Mouse (Mus musculus): ENCODE measurements at regions not wholly inside any gene's neighbourhood (a gene's known extent, or its start where the extent isn't known, plus 50 kb on each side); places are given as distances from the start of the nearest gene placed in this dataset.

- no peak for TF ChIP-seq GATA1 (IDR thresholded peaks at IDR 0.05; ENCODE audit: low read length)
Measured at GRCm38 (mm10) chr5:91729868-91730267, 212.5 kb downstream of the Parm1 start.

GRCm38 (mm10) chr5:91729415-91729814, 212.0 kb downstream of the Parm1 start:
- TF ChIP-seq GATA1 (IDR thresholded peaks at IDR 0.05; ENCODE audit: low read length) = no peak

GRCm38 (mm10) chr5:91727448-91727847, 210.0 kb downstream of the Parm1 start:
- no peak for TF ChIP-seq GATA1 (IDR thresholded peaks at IDR 0.05; ENCODE audit: low read length)

- no peak for TF ChIP-seq GATA1 (IDR thresholded peaks at IDR 0.05; ENCODE audit: low read length)
Measured at GRCm38 (mm10) chr5:91726118-91726500, 208.7 kb downstream of the Parm1 start.

- TF ChIP-seq GATA1 (IDR thresholded peaks at IDR 0.05; ENCODE audit: low read length) = no peak
Measured at GRCm38 (mm10) chr5:91725380-91726117, 208.1 kb downstream of the Parm1 start.

GRCm38 (mm10) chr5:91724881-91725280, 207.5 kb downstream of the Parm1 start:
- TF ChIP-seq GATA1 (IDR thresholded peaks at IDR 0.05; ENCODE audit: low read length) = no peak

- TF ChIP-seq GATA1 (IDR thresholded peaks at IDR 0.05; ENCODE audit: low read length) = no peak
Measured at GRCm38 (mm10) chr5:91723416-91723815, 206.0 kb downstream of the Parm1 start.

- no peak for TF ChIP-seq GATA1 (IDR thresholded peaks at IDR 0.05; ENCODE audit: low read length)
Measured at GRCm38 (mm10) chr5:91722982-91723381, 205.6 kb downstream of the Parm1 start.

- TF ChIP-seq GATA1 (IDR thresholded peaks at IDR 0.05; ENCODE audit: low read length) = peak; percentile 65
Measured at GRCm38 (mm10) chr5:91722403-91722802, 205.0 kb downstream of the Parm1 start.

GRCm38 (mm10) chr5:91721231-91722096, 204.0 kb downstream of the Parm1 start:
- TF ChIP-seq GATA1 (IDR thresholded peaks at IDR 0.05; ENCODE audit: low read length) = peak; percentile 32

GRCm38 (mm10) chr5:91713020-91713419, 195.6 kb downstream of the Parm1 start:
- no peak for TF ChIP-seq GATA1 (IDR thresholded peaks at IDR 0.05; ENCODE audit: low read length)

- no peak for TF ChIP-seq GATA1 (IDR thresholded peaks at IDR 0.05; ENCODE audit: low read length)
Measured at GRCm38 (mm10) chr5:91709494-91710286, 192.3 kb downstream of the Parm1 start.

GRCm38 (mm10) chr5:91708149-91708548, 190.7 kb downstream of the Parm1 start:
- TF ChIP-seq GATA1 (IDR thresholded peaks at IDR 0.05; ENCODE audit: low read length) = no peak

- no peak for TF ChIP-seq GATA1 (IDR thresholded peaks at IDR 0.05; ENCODE audit: low read length)
Measured at GRCm38 (mm10) chr5:91697075-91697474, 179.7 kb downstream of the Parm1 start.

GRCm38 (mm10) chr5:91696532-91696931, 179.1 kb downstream of the Parm1 start:
- no peak for TF ChIP-seq GATA1 (IDR thresholded peaks at IDR 0.05; ENCODE audit: low read length)

GRCm38 (mm10) chr5:91695632-91696031, 178.2 kb downstream of the Parm1 start:
- no peak for TF ChIP-seq GATA1 (IDR thresholded peaks at IDR 0.05; ENCODE audit: low read length)

Data from G1E-ER4 (cell line).